Mouse (Mus musculus): ENCODE measurements around the gene Nxpe4.

DNA sequence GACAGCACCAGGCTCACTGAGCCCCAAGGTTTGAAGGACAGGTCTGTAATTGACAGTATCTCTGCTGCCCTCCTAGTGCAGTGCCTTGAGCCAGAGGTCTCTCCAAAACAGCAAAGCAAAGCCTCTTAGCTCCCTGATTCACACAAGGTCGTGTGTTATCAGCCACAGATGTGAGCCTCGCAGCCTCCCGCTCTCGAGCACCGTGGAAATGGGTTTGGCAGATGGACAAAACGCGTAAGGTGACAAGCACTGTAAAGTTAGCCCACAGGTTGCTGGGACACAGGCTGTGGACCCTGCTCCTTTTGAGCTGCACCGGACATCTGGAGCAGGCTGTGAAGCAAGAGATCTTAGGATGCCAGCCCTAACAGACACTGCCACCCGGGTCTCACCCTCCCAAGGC lies 95.2 kb downstream of the Nxpe4 start:
- TF ChIP-seq CTCF (IDR thresholded peaks at IDR 0.05; ENCODE audit: low read depth) (no peak), EP300 (IDR thresholded peaks at IDR 0.05; ENCODE audit: low read depth) (no peak)
